Mouse (Mus musculus) ES-Bruce4 (cell line): ENCODE results near the gene Gm3488. TPM values are rescaled to one million over a fixed set of nuclear protein-coding genes. Genes with fewer than 3 reads are reported as not detected.
"Not testable (repeated sequence)": the region's sequence is repeated elsewhere in the genome, so short reads cannot be mapped to it uniquely, and the experiment has no call there.

Experiments used
- H3K27ac ChIP-seq: 2 replicates; pipeline ENCODE4 v1.5.1; 2012; ENCODE audit warnings: low read length, inconsistent platforms; ENCODE audit not compliant: insufficient read depth
- H3K27me3 ChIP-seq: 2 replicates; pipeline ENCODE4 v1.6.1; 2012; ENCODE audit warnings: mild to moderate bottlenecking, low read length, inconsistent platforms; ENCODE audit not compliant: control insufficient read depth, poor library complexity, insufficient read depth, severe bottlenecking
- H3K36me3 ChIP-seq: 2 replicates; pipeline ENCODE4 v1.6.1; 2012; ENCODE audit warnings: inconsistent platforms, mild to moderate bottlenecking, low read length, moderate library complexity; ENCODE audit not compliant: control insufficient read depth, poor library complexity, insufficient read depth, severe bottlenecking
- H3K4me1 ChIP-seq: one replicate; pipeline ENCODE4 v1.8.1; 2011; ENCODE audit warnings: low read length; ENCODE audit not compliant: control insufficient read depth, insufficient read depth
- H3K4me3 ChIP-seq: 2 replicates; pipeline ENCODE4 v1.5.1; 2011; ENCODE audit warnings: low read depth, mild to moderate bottlenecking, low read length
- H3K9ac ChIP-seq: 2 replicates; pipeline ENCODE4 v1.6.1; 2012; ENCODE audit warnings: low read depth, mild to moderate bottlenecking, inconsistent platforms; ENCODE audit not compliant: poor library complexity, severe bottlenecking
- H3K9me3 ChIP-seq: replicated peaks from 2 replicates; pipeline ENCODE4 v1.6.1; 2012; ENCODE audit warnings: mild to moderate bottlenecking, low read length, inconsistent platforms; ENCODE audit not compliant: control insufficient read depth, poor library complexity, insufficient read depth, severe bottlenecking
- polyA plus RNA-seq: library from polyadenylated mRNA; stranded (reverse); fragments of >200 nt; gene quantifications from 2 replicates; pipeline ENCODE4 v1.2.4, GENCODE M21; 2011; ENCODE audit warnings: low read depth; ENCODE audit not compliant: missing spikeins, insufficient read depth, insufficient read length

The Gm3488 gene
- polyA plus RNA-seq, result 0.99 and 1.9 TPM in 2 replicates

DNA sequence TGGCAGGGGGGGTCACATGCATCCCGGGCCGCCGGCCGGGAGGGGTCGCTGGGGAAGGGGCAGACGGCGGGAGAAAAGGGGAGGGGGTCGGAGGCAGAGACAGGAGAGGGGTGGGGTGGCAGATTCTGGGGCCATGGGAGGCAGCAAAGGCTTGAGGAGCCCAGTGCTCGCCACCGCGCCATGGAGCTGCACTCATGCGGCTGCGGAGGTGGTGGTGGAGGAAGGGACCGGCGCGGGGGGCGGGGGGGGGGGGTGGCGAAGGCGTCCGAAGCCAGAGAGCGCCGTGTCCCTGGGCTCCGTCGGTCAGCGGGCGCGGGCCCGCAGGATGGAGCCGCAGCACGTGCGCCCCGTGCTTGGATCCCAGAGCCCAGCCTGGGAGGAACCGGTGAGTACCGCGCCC lies at the start of gene Gm3488:
TSS of gene Gm3488 (plus strand) at position 301 of the 400 bp plus-strand sequence.
- H3K9ac ChIP-seq, H3K27me3 ChIP-seq, H3K27ac ChIP-seq, H3K4me3 ChIP-seq, H3K4me1 ChIP-seq, H3K36me3 ChIP-seq, H3K9me3 ChIP-seq: not testable (repeated sequence)

DNA sequence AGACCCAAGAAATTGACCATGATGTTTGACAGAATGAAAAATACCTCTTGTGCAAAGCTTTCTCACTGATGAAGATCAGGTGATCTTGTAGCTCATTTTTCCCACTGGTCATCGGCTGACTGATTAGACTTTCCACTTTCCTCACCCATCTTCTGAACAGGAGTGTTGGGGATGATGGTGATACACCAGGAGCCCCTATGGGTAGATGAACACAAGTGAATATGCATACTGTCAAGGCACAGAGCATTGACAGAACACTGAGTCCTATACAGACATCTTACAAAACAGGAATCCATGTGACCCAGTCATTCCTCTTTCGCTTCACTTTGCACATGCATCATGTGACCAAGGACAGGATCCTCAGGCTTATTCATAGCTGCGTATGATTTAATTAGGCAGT lies 46.1 kb upstream of the Gm3488 start, which contains the start of gene Gm3194:
TSS of gene Gm3194 (minus strand) at position 101 of the 400 bp plus-strand sequence.
- H3K9ac ChIP-seq, H3K4me3 ChIP-seq, H3K27ac ChIP-seq, H3K9me3 ChIP-seq, H3K4me1 ChIP-seq, H3K27me3 ChIP-seq, H3K36me3 ChIP-seq: not testable (repeated sequence)

DNA sequence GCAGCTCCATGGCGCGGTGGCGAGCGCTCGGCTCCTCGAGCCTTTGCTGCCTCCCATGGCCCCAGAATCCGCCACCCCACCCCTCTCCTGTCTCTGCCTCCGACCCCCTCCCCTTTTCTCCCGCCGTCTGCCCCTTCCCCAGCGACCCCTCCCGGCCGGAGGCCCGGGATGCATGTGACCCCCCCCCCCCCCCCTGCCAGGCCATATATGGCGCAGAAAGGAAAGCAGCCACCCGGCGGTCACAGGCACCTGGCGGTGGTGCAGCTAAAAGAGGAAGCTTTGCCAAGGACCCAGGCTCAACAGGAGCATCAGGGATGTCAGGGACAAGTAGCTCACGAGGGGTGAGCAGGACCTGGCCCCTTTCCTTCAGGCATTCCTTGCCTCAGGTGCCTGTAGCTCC lies 41.0 kb upstream of the Gm3488 start:
- not testable (repeated sequence) for H3K9ac ChIP-seq, H3K27me3 ChIP-seq, H3K4me1 ChIP-seq, H3K9me3 ChIP-seq, H3K4me3 ChIP-seq, H3K27ac ChIP-seq, H3K36me3 ChIP-seq

DNA sequence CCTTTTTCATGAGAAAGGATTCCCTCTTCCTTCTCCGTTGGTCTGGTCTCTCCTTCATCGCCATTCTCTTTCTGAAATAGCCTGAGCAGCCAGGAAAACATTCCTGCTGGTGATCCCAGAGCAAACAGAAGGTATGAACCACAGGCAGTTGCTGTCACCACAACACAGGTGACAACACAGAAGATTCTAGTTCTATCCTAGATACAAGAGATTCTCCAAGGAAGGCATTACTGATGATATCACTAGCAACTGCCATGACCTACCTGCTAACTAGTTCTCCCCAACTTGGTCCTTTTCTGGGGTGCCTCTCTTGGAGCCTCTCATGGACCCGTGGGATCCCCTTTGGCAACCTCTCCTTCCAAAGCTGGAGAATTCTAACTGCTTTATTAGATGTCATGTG lies 23.7 kb upstream of the Gm3488 start, which contains the start of gene Gm8246:
TSS of gene Gm8246 (minus strand) at position 101 of the 400 bp plus-strand sequence.
- not testable (repeated sequence) for H3K9ac ChIP-seq, H3K4me3 ChIP-seq, H3K27me3 ChIP-seq, H3K36me3 ChIP-seq, H3K4me1 ChIP-seq, H3K9me3 ChIP-seq, H3K27ac ChIP-seq

DNA sequence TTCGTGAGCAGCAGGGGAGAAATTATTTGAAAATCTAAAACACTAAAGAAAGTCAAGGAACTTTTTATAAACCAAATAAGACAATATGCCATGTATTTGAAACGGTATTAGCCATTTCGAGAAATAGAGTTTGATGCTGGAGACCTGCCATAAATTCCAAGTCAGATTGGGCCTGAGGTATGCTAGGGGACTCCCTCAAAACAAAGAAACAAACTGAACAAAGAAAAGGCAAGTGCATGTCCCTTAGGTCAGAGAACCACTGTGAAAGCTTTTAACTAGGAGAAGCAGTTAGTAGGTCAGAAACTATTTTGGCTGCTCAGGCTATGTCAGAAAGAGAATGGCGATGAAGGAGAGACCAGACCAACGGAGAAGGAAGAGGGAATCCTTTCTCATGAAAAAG lies 17.6 kb upstream of the Gm3488 start, which contains the start of gene Gm3187:
TSS of gene Gm3187 (plus strand) at position 301 of the 400 bp plus-strand sequence.
- not testable (repeated sequence) for H3K36me3 ChIP-seq

DNA sequence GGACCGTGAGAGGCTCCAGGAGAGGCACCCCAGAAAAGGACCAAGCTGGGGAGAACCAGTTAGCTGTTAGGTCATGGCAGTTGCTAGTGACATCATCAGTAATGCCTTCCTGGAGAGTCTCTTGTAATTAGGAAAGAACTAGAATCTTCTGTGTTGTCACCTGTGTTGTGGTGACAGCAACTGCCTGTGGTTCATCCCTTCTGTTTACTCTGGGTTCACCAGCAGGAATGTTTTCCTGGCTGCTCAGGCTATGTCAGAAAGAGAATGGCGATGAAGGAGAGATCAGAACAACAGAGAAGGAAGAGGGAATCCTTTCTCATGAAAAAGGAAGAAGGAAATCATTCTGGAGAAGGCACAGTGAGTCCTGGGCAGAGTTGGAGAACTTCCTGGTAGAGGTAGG lies 36.7 kb downstream of the Gm3488 start, which contains the start of gene Gm3532:
TSS of gene Gm3532 (plus strand) at position 301 of the 400 bp plus-strand sequence.
- H3K27me3 ChIP-seq, H3K9me3 ChIP-seq, H3K36me3 ChIP-seq, H3K27ac ChIP-seq, H3K9ac ChIP-seq, H3K4me3 ChIP-seq, H3K4me1 ChIP-seq: not testable (repeated sequence)

More for the DNA sequence above, 17.6 kb upstream of the Gm3488 start, which contains the start of gene Gm3187:
- not testable (repeated sequence) for H3K27me3 ChIP-seq, H3K9ac ChIP-seq, H3K4me1 ChIP-seq, H3K27ac ChIP-seq, H3K9me3 ChIP-seq, H3K4me3 ChIP-seq

Other genes starting within 250 kb of the Gm3488 start
- gene Gm3526, start 241.1 kb upstream of the Gm3488 start, polyA plus RNA-seq, result not detected in 2 replicates
- gene Gm3542, start 166.7 kb upstream of the Gm3488 start, polyA plus RNA-seq, result not detected in 2 replicates
- gene Gm3500, start 112.6 kb upstream of the Gm3488 start, polyA plus RNA-seq, result not detected in 2 replicates
- 0.43 TPM in 1 of 2 replicates, not detected in the other for gene Gm3194, start 46.2 kb upstream of the Gm3488 start, polyA plus RNA-seq
- gene Gm8246, start 23.8 kb upstream of the Gm3488 start, polyA plus RNA-seq, result not detected in 2 replicates
- gene Gm3187, start 17.5 kb upstream of the Gm3488 start, polyA plus RNA-seq, result not detected in 2 replicates
- gene Gm3532, start 36.8 kb downstream of the Gm3488 start, polyA plus RNA-seq, result 1.4 TPM in 1 of 2 replicates, not detected in the other
- not detected in 2 replicates for gene Gm8265, start 131.4 kb downstream of the Gm3488 start, polyA plus RNA-seq
- gene Gm9603, start 185.8 kb downstream of the Gm3488 start, polyA plus RNA-seq, result not detected in 2 replicates
- gene Gm3373, start 239.9 kb downstream of the Gm3488 start, polyA plus RNA-seq, result not detected in 2 replicates